Mouse (Mus musculus) liver, embryonic 11.5 days (tissue): ENCODE measurements around the gene Sumf2. TPM values are rescaled to one million over a fixed set of nuclear protein-coding genes. Genes with fewer than 3 reads are reported as not detected.

Experiments used
- ATAC-seq: fragments of 200-750 bp; cut with Nextera tagmentation; replicated peaks from 2 replicates; pipeline ENCODE4 v1.8.0; 2017; ENCODE audit warnings: moderate number of reproducible peaks, mild to moderate bottlenecking, moderate TSS enrichment, moderate library complexity; ENCODE audit not compliant: low FRiP score
- DNase-seq: peaks from one replicate; pipeline ENCODE4 v3.0.0-alpha.2; 2017; ENCODE audit warnings: low spot score
- H3K27ac ChIP-seq: fragments of 300-500 bp; sonication (generic); 2 replicates; pipeline ENCODE4 v1.5.1; 2014; ENCODE audit warnings: mild to moderate bottlenecking, low read depth, low read length, control low read depth
- H3K27me3 ChIP-seq: fragments of 300-500 bp; sonication (generic); replicated peaks from 2 replicates; pipeline ENCODE4 v1.6.1; 2014; ENCODE audit warnings: low read length, mixed read lengths; ENCODE audit not compliant: control insufficient read depth, insufficient read depth
- H3K36me3 ChIP-seq: fragments of 300-500 bp; sonication (generic); 2 replicates; pipeline ENCODE4 v1.6.1; 2014; ENCODE audit warnings: mild to moderate bottlenecking, low read length, moderate library complexity, mixed read lengths; ENCODE audit not compliant: control insufficient read depth, insufficient read depth
- H3K4me1 ChIP-seq: fragments of 300-500 bp; sonication (generic); replicated peaks from 2 replicates; pipeline ENCODE4 v1.6.1; 2014; ENCODE audit warnings: low read length, mixed read lengths; ENCODE audit not compliant: control insufficient read depth, insufficient read depth
- H3K4me2 ChIP-seq: fragments of 300-500 bp; sonication (generic); 2 replicates; pipeline ENCODE4 v1.6.1; 2014; ENCODE audit warnings: mild to moderate bottlenecking, control low read depth, moderate library complexity
- H3K4me3 ChIP-seq: fragments of 300-500 bp; sonication (generic); 2 replicates; pipeline ENCODE4 v1.5.1; 2014; ENCODE audit warnings: low read depth, low read length, control low read depth
- H3K9ac ChIP-seq: fragments of 300-500 bp; sonication (generic); 2 replicates; pipeline ENCODE4 v1.6.1; 2014; ENCODE audit warnings: low read depth, low read length, control low read depth
- H3K9me3 ChIP-seq: fragments of 300-500 bp; sonication (generic); 2 replicates; pipeline ENCODE4 v1.6.1; 2016; ENCODE audit warnings: low read length, inconsistent platforms, mixed read lengths; ENCODE audit not compliant: control insufficient read depth
- WGBS: fragments of 180-500 bp; shearing (Covaris S2); extraction: QIAGEN DNeasy Blood & Tissue Kit; methylation state at CpG from one replicate; pipeline ENCODE4 v1.1.7; 2014; 5-methylcytosine and 5-hydroxymethylcytosine counted together
- polyA plus RNA-seq: library from polyadenylated mRNA; unstranded; fragments of >200 nt; fragmentation: Nextera tagmentation; extraction: Ambion mirVana; gene quantifications from 2 replicates; pipeline ENCODE4 v1.2.1, GENCODE M21; 2014

The Sumf2 gene
- polyA plus RNA-seq, 1 experiment from 2014 or later, result 61.1 TPM

DNA sequence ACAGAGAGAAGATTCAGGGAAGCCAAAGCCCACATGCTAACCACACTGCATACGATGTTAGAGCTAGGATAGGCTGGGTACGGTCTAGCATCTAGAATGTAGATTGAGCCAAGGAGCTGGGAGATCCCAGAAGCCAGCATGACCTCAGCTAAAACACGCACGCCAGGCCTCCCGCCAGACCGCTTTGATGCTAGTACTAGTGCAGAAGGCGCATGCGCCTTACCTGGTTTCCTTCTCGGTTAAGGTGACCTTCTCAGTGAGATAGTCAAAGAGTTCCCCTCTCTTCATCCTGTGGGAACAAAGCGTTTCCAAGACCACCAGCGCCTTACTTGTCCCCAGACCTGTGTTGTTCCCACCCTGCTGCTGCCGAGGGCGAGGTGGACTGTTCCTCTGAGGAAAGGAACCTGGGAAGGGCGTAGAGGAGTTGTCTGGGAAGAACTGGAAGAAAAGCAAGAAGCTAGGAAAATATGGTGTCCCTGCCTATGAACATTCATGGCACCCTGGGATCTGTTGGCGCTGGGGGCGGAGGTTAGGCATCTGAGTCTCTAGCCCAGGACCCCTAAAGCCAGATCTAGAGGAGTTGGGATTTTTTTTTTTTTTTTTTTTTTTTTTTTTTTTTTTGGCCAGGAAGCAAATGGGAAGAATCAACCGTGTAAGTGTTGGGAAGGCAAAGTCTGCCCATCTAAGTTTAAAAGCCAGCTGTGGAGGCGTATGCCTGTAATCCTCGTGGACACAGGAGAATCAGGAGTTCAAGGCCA, 22.6 kb downstream of the Sumf2 start:
- ATAC-seq (no peak), DNase-seq (no peak)
- Histone ChIP-seq H3K27me3 (no peaks in the 10 kb centered on the region), H3K4me2 (no peak overlapping the region), H3K4me1 (no peaks in the 10 kb centered on the region), H3K36me3 (no peaks in the 10 kb centered on the region), H3K27ac (no peak overlapping the region), H3K9me3 (no peaks in the 10 kb centered on the region), H3K9ac (no peak overlapping the region), H3K4me3 (no peak overlapping the region)
- 84% methylated on average over 19 of the region's 19 CpGs for WGBS

DNA sequence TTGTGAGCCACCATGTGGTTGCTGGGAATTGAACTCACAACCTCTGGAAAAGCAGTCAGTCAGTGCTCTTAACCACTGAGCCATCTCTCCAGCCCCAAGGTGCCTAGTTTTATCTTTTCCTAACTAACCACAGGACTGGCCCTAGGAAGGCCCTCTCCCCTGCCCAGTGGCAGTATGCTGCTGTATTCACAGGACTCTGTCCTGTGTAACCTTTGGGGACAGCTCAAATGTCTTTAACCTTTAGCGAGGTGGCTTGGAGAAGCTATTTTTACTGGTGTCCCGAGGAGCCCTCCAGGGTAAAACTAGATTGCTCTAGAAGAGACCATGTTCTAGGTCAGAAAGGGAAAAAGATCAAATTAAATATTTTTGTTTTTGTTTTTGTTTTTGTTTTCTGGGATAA, 24.5 kb downstream of the Sumf2 start:
- no peak for ATAC-seq
- no peaks in the 10 kb centered on the region for H3K4me1 ChIP-seq
- no peak for DNase-seq
- H3K27ac ChIP-seq, result no peak overlapping the region
- no peaks in the 10 kb centered on the region for H3K36me3 ChIP-seq
- H3K4me2 ChIP-seq, result no peak overlapping the region
- H3K9me3 ChIP-seq, result no peaks in the 10 kb centered on the region
- no peaks in the 10 kb centered on the region for H3K27me3 ChIP-seq
- H3K4me3 ChIP-seq, result no peak overlapping the region
- H3K9ac ChIP-seq, result no peak overlapping the region
- 73% methylated on average over 2 of the region's 2 CpGs for WGBS

DNA sequence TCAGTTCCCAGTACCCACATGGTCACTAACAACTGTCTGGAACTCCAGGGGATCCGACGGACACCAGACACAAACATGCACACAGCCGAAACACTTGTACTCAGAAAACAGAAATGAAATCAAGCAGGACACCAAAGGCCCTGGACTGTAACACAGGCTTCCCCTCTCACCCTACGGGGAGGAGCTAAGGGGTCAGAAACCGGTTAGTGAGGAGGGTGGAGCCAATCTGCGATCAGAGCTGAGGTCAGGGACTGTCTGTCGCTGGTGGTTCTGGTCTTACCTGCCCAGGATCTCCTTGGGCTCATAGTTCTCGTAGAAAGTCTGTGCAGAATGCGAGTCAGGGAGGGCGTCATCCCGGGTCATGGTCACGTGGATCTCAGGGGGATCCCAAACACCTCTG, 27.2 kb downstream of the Sumf2 start:
- H3K27me3 ChIP-seq, result no peaks in the 10 kb centered on the region
- H3K27ac ChIP-seq, result no peak overlapping the region
- 74% methylated on average over 12 of the region's 12 CpGs for WGBS
- no peak for ATAC-seq
- no peak overlapping the region for H3K4me3 ChIP-seq
- H3K36me3 ChIP-seq, result no peaks in the 10 kb centered on the region
- H3K9me3 ChIP-seq, result no peaks in the 10 kb centered on the region
- no peak overlapping the region for H3K9ac ChIP-seq
- H3K4me1 ChIP-seq, result no peaks in the 10 kb centered on the region
- no peak overlapping the region for H3K4me2 ChIP-seq
- DNase-seq, result no peak

DNA sequence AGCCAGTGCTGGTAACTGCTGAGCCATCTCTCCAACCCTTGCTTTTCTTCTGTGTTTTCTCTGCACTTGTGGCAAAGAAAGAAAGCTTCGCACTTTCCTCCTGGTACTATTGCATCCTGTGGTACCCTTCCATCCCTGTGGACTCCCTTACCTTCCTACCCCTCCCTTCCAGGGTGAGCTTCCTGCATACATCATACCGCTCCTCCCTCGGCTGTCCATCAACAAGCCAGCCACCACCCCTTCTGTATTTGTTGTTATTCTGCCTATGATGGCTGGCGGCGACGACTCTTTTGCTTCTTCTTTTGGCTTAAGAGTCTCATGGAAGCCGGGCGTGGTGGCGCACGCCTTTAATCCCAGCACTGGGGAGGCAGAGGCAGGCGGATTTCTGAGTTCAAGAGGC, 28.3 kb downstream of the Sumf2 start:
- Histone ChIP-seq H3K4me2 (no peak overlapping the region), H3K4me3 (no peak overlapping the region), H3K36me3 (no peaks in the 10 kb centered on the region), H3K27me3 (no peaks in the 10 kb centered on the region), H3K4me1 (no peaks in the 10 kb centered on the region), H3K9ac (no peak overlapping the region), H3K27ac (no peak overlapping the region), H3K9me3 (no peaks in the 10 kb centered on the region)
- DNase-seq, result no peak
- ATAC-seq, result no peak
- 78% methylated on average over 11 of the region's 11 CpGs for WGBS

DNA sequence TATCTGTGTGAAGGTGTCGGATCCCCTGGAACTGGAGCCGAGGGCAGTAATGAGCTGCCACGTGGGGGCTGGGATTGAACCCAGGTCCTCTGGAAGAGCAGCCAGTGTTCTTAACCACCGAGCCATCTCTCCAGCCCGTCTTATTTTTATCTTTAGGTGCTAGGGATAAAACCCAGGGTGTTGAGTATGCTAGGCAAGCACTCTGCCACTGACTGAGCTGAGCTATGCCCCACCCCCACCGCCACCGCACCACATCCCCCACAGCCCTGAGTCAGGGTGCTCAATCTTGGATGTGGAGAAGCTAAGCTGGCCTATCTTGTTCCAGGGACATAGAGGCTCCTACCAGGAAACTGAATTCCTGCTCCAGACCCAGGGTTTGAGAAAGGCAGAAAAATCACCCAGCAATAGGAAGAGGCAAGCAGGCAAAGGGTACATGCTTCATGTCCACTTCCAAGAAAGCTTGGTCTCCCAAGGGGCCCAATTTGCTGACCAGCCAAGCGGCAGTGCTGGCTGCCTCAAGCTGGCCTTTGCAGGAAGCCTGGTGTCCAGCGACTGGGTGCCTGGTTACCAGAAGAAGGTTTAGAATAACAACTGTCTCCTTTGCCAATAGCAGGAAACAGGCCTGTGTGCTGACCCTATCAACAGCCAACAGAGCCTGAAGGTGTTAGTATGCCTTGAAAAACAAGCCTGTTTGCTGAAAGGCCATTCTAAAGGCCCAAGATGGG, 31.1 kb downstream of the Sumf2 start:
- Histone ChIP-seq H3K27ac (no peak overlapping the region), H3K4me1 (no peaks in the 10 kb centered on the region), H3K36me3 (peaks cover 13% of the 10 kb centered on the region), H3K27me3 (no peaks in the 10 kb centered on the region), H3K9ac (no peak overlapping the region), H3K4me2 (no peak overlapping the region), H3K9me3 (no peaks in the 10 kb centered on the region), H3K4me3 (no peak overlapping the region)
- ATAC-seq (no peak), DNase-seq (no peak)
- WGBS, result 60% methylated on average over 9 of the region's 9 CpGs

DNA sequence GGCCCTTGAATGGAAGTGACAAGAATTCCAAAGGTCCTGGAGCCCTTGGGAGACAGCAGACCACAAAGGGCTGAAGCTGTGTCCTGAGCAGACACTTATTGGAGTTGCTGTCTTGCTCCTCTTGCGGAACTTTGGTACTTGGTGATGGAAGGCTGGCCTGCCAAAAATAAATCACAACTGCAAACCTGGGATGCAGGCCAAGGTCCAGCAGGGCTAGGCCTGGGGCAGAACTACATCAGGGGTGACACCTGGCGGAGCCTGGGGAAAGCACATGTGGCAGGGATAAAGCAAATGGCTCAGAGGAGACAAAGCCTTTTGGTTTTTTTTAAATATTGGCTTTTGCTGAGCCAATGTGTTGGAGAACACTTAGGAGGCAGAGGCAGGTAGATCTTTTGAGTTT, 32.2 kb downstream of the Sumf2 start:
- DNase-seq (no peak), ATAC-seq (peak; percentile 44; the same call in 1 of the 2 replicates)

DNA sequence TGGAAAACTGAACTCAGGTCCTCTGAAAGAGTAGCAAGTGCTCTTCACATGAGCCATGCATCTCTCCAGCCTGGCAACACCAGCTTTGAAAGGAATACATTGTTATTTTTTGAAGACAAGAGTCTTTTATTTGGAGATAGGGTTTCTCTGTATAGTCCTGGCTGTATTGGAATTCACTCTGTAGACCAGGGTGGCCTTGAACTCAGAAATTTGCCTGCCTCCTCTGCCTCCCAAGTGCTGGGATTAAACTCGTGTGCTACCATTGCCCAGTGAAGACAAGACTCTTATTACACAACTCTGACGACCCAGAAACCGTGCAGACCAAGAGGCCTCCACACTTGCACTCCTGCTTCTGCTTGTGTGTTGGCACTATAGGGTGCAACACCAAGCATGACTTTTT, 33.1 kb downstream of the Sumf2 start:
- Histone ChIP-seq H3K9ac (no peak overlapping the region), H3K4me3 (no peak overlapping the region), H3K27me3 (no peaks in the 10 kb centered on the region), H3K4me2 (no peak overlapping the region), H3K9me3 (no peaks in the 10 kb centered on the region), H3K27ac (no peak overlapping the region), H3K36me3 (peaks cover 21% of the 10 kb centered on the region), H3K4me1 (no peaks in the 10 kb centered on the region)
- 64% methylated on average over 3 of the region's 3 CpGs for WGBS
- DNase-seq (no peak), ATAC-seq (no peak)

More for the DNA sequence above, 32.2 kb downstream of the Sumf2 start:
- 65% methylated on average over 2 of the region's 2 CpGs for WGBS
- Histone ChIP-seq H3K9me3 (no peaks in the 10 kb centered on the region), H3K9ac (no peak overlapping the region), H3K4me1 (no peaks in the 10 kb centered on the region), H3K4me3 (no peak overlapping the region), H3K27me3 (no peaks in the 10 kb centered on the region), H3K4me2 (no peak overlapping the region), H3K27ac (no peak overlapping the region), H3K36me3 (peaks cover 18% of the 10 kb centered on the region)

DNA sequence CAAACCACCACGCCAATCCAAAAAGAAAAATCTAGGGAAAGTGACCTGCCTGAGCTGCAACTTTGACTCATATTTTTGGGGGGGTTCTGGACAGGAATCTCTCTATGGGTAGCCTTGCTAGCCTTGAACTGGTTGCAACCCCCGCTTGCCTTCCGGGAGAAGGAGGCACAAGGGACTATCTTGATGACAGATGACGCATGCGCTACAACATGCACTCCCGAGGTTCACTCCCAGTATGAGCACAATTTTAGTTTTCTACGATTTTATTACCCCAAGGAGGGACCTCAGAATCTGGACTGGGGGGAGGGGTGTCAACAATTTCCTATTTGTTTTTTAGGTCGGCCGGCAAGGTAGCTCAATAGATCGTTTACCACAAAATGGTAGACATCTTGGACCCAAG, 39.5 kb downstream of the Sumf2 start:
- Histone ChIP-seq H3K9ac (peak overlapping the region; percentile 91), H3K4me3 (peak overlapping the region; percentile 92), H3K4me2 (peak overlapping the region; percentile 85), H3K9me3 (no peaks in the 10 kb centered on the region), H3K36me3 (peaks cover 14% of the 10 kb centered on the region), H3K27me3 (no peaks in the 10 kb centered on the region), H3K27ac (peak overlapping the region; percentile 98), H3K4me1 (peaks cover 5% of the 10 kb centered on the region)
- WGBS, result 20% methylated on average over 10 of the region's 10 CpGs
- DNase-seq (peak; percentile 48), ATAC-seq (peak; percentile 43; the same call in 1 of the 2 replicates)
